Mouse (Mus musculus): ENCODE measurements around the gene Maob. TPM values are rescaled to one million over a fixed set of nuclear protein-coding genes. Genes with fewer than 3 reads are reported as not detected.

Maob gene
- polyA plus RNA-seq (2016; fragmentation: Nextera tagmentation; extraction: Ambion mirVana), result 4.8 and 7.2 TPM in 2 replicates

DNA sequence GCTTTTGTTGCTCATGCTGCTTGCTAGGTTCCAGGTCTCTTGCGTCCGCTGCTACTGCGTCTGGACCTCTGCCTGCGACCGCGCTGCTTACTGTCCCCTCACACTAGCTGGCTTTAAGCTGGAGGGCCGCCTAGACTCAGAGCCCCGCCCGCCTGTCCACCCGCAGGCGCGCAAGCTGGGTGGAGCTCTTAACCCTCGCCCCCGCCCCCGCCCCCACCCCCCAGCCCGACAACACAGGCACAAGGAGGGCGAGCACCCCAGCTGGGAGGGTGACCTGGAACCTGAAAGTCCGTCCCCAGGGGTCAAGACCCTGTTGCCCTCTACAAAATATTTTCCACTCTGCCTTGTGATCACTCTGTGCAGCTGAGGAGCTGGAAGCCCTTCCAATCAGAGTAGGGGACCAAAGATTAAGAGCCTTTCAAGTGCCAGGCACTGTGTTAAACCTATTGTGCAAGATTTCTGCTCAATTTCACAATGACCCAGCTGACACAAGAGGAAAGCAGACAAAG is at the start of gene Maob:
Gene Maob, minus strand, starts transcription at position 106 of the 509 bp plus-strand sequence.
- H3K4me3 ChIP-seq (replicated peaks), result peak within 1 kb of the TSS; percentile 24; the same call in 1 of the 2 replicates
- no peaks in the 10 kb centered on the region for H3K36me3 ChIP-seq (replicated peaks)
- ATAC-seq (ENCODE audit: low FRiP score), result peak; percentile 51; the same call in 1 of the 2 replicates
- WGBS, result 16% methylated on average over 18 of the region's 18 CpGs
- no peak within 1 kb of the TSS for H3K27ac ChIP-seq
- H3K9me3 ChIP-seq, result no peaks in the 10 kb centered on the region
- no peak within 1 kb of the TSS for H3K9ac ChIP-seq
- peak within 1 kb of the TSS; percentile 48 for H3K4me2 ChIP-seq
- no peaks in the 10 kb centered on the region for H3K27me3 ChIP-seq
- H3K4me1 ChIP-seq, result peaks cover 3% of the 10 kb centered on the region; the same call in 1 of the 2 replicates

DNA sequence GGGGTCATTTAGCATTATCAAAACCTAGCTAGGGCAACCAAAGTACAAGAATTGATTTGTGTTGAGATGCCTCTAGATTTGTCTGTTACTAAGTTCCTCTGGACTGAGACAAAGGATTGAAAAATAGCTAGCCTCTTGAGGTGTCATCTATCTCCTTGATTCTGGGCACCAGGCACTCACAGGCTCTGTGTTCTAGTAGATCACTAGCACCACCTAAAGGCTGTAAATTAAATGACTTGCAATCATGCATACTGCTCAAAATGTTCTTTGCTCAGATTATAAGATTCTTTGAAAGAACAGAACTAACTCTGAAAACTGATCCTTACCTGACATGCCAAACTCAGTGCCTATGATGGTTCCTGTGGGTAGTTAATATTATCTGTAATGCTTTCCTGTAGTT is 43.1 kb upstream of the Maob start:
- no peak overlapping the region for H3K4me3 ChIP-seq (replicated peaks)
- H3K9ac ChIP-seq, result no peak overlapping the region
- no peaks in the 10 kb centered on the region for H3K9me3 ChIP-seq
- H3K36me3 ChIP-seq (replicated peaks), result no peaks in the 10 kb centered on the region
- ATAC-seq (ENCODE audit: low FRiP score), result no peak
- H3K27me3 ChIP-seq, result no peaks in the 10 kb centered on the region
- H3K4me1 ChIP-seq, result no peaks in the 10 kb centered on the region
- H3K27ac ChIP-seq, result no peak overlapping the region
- no peak overlapping the region for H3K4me2 ChIP-seq

DNA sequence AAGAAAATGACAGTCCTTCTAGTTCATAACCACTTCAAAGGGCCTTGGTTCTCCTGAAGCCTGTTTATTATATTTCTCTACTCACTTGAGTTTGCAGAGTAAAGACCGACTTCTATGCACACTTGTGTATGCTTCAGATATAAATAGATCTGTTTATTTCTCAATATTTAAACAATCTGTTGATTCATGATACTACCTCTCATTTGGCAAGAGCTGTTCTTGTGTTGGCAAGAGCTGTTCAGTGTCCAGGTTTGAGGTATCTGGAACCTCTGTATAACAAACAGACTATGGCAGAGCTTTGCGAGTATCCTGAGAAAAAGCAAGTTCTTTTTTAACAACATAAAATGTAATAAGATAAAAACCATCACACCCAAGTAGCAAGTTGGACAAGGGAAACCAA is 28.9 kb upstream of the Maob start:
- Histone ChIP-seq H3K9ac (no peak overlapping the region), H3K9me3 (no peaks in the 10 kb centered on the region), H3K4me1 (no peaks in the 10 kb centered on the region), H3K4me3 (replicated peaks) (no peak overlapping the region), H3K27me3 (no peaks in the 10 kb centered on the region), H3K4me2 (no peak overlapping the region), H3K36me3 (replicated peaks) (no peaks in the 10 kb centered on the region), H3K27ac (no peak overlapping the region)
- no peak for ATAC-seq (ENCODE audit: low FRiP score)
- 88% methylated on average over 2 of the region's 2 CpGs for WGBS

DNA sequence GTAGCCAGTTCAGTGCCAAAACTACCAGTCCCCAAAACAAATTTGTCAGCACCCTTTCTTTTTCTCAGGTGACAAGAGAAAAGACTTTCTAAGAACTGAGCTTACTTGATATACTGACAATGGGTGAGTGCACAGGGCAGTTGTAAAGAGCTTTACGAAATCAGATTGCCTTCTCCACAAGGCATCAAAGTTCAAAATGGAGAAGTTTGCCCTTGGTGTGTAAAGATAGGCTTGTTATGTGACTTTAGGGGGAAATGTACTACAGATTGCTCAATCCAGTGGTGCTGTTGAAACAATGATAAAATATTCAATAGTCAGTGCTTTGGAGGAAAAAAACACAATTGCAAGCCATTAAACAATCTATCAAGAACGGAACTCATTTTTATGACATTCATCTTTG is 24.3 kb upstream of the Maob start:
- H3K4me1 ChIP-seq, result no peaks in the 10 kb centered on the region
- no peak for ATAC-seq (ENCODE audit: low FRiP score)
- H3K4me2 ChIP-seq, result no peak overlapping the region
- no peaks in the 10 kb centered on the region for H3K27me3 ChIP-seq
- 83% methylated on average over 2 of the region's 2 CpGs for WGBS
- H3K9ac ChIP-seq, result no peak overlapping the region
- no peaks in the 10 kb centered on the region for H3K9me3 ChIP-seq
- H3K4me3 ChIP-seq (replicated peaks), result no peak overlapping the region
- no peaks in the 10 kb centered on the region for H3K36me3 ChIP-seq (replicated peaks)
- H3K27ac ChIP-seq, result no peak overlapping the region

DNA sequence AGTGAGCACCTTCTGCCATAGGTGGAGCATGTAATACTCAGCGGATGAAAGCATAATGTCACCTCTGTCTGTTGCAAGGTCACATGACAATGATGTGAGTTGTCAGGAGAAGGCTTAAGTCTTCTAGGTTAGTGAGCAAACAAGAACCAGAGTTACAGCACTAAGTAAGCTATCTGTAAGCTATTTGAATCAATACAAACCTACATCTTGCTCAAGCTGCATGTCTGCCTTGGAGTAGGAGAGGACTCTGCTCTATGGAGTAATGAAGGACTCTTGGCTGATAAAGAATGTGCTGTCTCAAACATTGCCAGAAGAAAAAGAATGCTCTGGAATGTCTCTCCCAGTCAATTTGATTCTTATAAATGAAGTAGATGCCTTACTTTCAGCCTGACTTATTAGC is 20.1 kb upstream of the Maob start:
- Histone ChIP-seq H3K4me3 (replicated peaks) (no peak overlapping the region), H3K4me1 (no peaks in the 10 kb centered on the region), H3K9me3 (no peaks in the 10 kb centered on the region), H3K27ac (no peak overlapping the region), H3K9ac (no peak overlapping the region), H3K27me3 (no peaks in the 10 kb centered on the region), H3K36me3 (replicated peaks) (no peaks in the 10 kb centered on the region), H3K4me2 (no peak overlapping the region)
- no peak for ATAC-seq (ENCODE audit: low FRiP score)
- 96% methylated on average over 1 of the region's 1 CpGs for WGBS

DNA sequence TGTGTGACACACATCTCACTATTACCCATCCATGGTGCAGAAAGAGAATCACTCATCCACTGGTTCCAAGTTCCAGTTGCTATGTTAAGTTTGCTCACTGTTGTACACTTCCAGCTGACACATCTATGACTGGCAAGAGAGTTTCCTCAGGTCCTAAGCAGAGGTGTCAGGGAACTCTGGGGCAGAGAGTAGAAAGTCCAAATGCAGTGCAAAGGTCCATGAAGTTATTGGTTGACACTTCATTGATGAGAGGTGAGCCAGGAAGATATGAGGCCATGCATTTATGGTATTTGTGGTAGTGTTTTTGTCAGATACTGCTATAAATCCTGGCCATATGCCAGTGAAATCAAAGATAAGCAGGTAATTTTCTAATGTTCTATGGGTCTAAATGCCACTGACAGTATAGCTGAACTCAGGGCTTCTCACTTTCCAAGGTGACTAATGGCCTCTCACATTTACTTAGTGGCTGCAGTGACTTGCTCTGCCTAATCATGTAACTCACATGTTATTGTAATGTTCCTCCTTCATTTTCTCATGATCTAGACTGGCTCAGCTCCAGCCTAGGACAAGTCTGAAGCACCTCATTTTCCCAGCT is 19.4 kb upstream of the Maob start:
- ATAC-seq (ENCODE audit: low FRiP score), result no peak
- H3K36me3 ChIP-seq (replicated peaks), result no peaks in the 10 kb centered on the region
- H3K27me3 ChIP-seq, result no peaks in the 10 kb centered on the region
- no peaks in the 10 kb centered on the region for H3K4me1 ChIP-seq
- no peak overlapping the region for H3K4me2 ChIP-seq
- H3K27ac ChIP-seq, result no peak overlapping the region
- no peak overlapping the region for H3K9ac ChIP-seq
- no peaks in the 10 kb centered on the region for H3K9me3 ChIP-seq
- H3K4me3 ChIP-seq (replicated peaks), result no peak overlapping the region

DNA sequence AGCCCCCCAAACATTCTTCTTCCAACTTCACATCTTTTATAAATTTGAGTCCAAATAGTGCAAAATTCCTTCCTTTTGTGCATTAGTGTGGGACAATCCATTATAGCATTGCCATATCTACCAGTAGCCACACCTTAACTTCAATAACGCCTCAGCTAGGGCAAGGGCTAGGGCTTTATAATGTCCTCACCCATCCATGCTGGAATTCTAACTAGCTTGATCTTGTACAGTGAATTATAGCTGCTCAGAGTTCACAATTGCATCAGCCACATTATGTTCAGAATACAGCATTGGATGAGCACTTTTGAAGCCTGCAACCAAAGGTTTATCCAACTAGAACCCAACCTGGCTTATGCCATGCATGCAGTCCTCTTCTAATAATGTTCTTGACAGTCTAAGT is 8.9 kb upstream of the Maob start:
- no peak overlapping the region for H3K4me3 ChIP-seq (replicated peaks)
- WGBS, result 80% methylated on average over 1 of the region's 1 CpGs
- H3K4me1 ChIP-seq, result no peaks in the 10 kb centered on the region
- no peak overlapping the region for H3K9ac ChIP-seq
- H3K27ac ChIP-seq, result no peak overlapping the region
- H3K9me3 ChIP-seq, result no peaks in the 10 kb centered on the region
- no peak overlapping the region for H3K4me2 ChIP-seq
- no peaks in the 10 kb centered on the region for H3K36me3 ChIP-seq (replicated peaks)
- ATAC-seq (ENCODE audit: low FRiP score), result no peak
- no peaks in the 10 kb centered on the region for H3K27me3 ChIP-seq

DNA sequence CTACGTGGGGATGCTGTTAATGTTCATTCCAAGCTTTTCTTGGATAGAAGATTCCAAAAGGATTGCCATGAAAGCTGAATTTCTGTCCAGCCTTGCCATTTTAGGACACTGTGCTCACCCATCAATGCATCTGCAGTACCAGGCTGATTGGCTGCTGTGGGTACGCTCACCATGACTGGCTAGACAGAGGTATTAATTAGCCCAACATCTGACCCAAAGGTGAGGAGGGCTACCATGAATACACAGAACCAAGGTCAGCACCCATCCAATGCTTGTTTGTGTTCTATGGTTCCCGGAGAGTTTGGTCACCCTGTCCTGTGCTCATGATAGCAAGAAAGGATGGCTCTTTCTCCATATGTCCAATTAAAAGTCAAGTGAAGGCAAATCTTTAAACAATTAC is 1.2 kb downstream of the Maob start:
- H3K4me1 ChIP-seq, result peaks cover 3% of the 10 kb centered on the region; the same call in 1 of the 2 replicates
- no peak overlapping the region for H3K9ac ChIP-seq
- no peak overlapping the region for H3K4me3 ChIP-seq (replicated peaks)
- H3K4me2 ChIP-seq, result no peak overlapping the region
- no peaks in the 10 kb centered on the region for H3K9me3 ChIP-seq
- H3K36me3 ChIP-seq (replicated peaks), result no peaks in the 10 kb centered on the region
- WGBS, result 90% methylated on average over 3 of the region's 3 CpGs
- H3K27ac ChIP-seq, result no peak overlapping the region
- no peaks in the 10 kb centered on the region for H3K27me3 ChIP-seq
- ATAC-seq (ENCODE audit: low FRiP score), result no peak

DNA sequence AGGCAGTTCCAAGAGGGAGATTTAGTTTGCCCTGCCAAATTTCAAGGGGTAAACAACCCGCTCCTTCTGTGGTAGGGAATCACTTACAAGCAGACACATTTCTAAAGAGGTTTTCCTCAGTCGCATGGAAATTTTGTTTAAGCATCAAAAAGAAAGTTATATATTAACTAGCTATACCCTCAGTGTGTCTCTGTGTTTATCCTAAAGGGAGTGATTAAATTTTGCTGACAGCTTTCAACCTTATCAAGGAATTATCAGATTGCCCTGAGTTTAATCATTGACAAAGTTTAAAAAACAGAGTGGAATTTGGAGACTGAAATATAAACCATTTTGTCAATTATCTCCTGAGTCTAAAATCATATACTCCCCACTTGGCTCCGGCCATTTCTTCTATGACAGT is 5.1 kb downstream of the Maob start:
- no peak overlapping the region for H3K27ac ChIP-seq
- ATAC-seq (ENCODE audit: low FRiP score), result no peak
- 79% methylated on average over 3 of the region's 3 CpGs for WGBS

DNA sequence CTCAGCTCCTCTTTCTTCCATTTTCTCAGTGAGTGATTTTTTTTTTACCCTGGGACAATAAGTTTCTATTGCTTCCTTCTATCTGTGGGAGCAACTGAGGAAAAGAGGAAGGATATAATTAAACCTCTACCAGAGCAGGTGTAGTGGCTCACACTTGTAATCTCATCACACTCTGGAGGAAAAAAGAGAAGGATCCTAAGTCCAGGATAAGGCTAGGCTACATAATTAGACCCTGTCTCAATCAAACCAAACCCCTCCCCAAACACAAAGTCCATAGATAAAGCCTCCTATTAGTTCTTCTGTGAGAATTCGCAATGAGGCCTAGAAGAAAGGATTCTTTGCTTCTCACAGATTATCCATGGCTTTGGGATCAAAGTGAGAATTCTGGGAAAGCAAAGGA is 49.7 kb downstream of the Maob start:
- no peak overlapping the region for H3K27ac ChIP-seq
- no peak for ATAC-seq (ENCODE audit: low FRiP score)
- 53% methylated on average over 1 of the region's 1 CpGs for WGBS

More for the DNA sequence above, 5.1 kb downstream of the Maob start:
- no peaks in the 10 kb centered on the region for H3K36me3 ChIP-seq (replicated peaks)
- no peak overlapping the region for H3K4me2 ChIP-seq
- H3K27me3 ChIP-seq, result no peaks in the 10 kb centered on the region
- peaks cover under 1% of the 10 kb centered on the region; the same call in 1 of the 2 replicates for H3K4me1 ChIP-seq
- H3K9ac ChIP-seq, result no peak overlapping the region
- H3K9me3 ChIP-seq, result no peaks in the 10 kb centered on the region
- H3K4me3 ChIP-seq (replicated peaks), result no peak overlapping the region

DNA sequence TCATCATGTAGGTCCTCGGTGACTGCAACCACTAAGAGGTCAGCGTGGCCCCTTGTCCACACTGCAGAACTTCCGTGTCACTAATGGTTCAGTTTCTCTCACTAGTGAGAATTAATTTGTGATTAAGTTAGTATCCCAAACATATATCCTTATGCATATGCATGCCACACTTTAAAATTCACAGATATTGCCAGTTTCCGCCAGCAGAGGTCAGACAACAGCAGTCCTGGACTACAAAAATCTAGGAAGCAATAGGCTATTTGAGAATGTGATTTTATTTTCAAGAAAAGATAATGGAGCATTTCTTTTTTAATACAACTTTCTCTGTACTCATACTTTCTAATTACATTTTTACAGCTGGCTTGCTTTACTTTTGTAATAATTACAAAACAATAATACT is 51.0 kb downstream of the Maob start:
- Histone ChIP-seq H3K9ac (no peak overlapping the region), H3K27ac (no peak overlapping the region), H3K4me3 (replicated peaks) (no peak overlapping the region), H3K36me3 (replicated peaks) (no peaks in the 10 kb centered on the region), H3K9me3 (no peaks in the 10 kb centered on the region), H3K27me3 (no peaks in the 10 kb centered on the region), H3K4me1 (no peaks in the 10 kb centered on the region), H3K4me2 (no peak overlapping the region)
- ATAC-seq (ENCODE audit: low FRiP score), result no peak
- WGBS, result 72% methylated on average over 4 of the region's 4 CpGs

More for the DNA sequence above, 49.7 kb downstream of the Maob start:
- no peaks in the 10 kb centered on the region for H3K27me3 ChIP-seq
- no peak overlapping the region for H3K4me3 ChIP-seq (replicated peaks)
- H3K9me3 ChIP-seq, result no peaks in the 10 kb centered on the region
- H3K4me2 ChIP-seq, result no peak overlapping the region
- H3K36me3 ChIP-seq (replicated peaks), result no peaks in the 10 kb centered on the region
- H3K4me1 ChIP-seq, result no peaks in the 10 kb centered on the region
- H3K9ac ChIP-seq, result no peak overlapping the region

DNA sequence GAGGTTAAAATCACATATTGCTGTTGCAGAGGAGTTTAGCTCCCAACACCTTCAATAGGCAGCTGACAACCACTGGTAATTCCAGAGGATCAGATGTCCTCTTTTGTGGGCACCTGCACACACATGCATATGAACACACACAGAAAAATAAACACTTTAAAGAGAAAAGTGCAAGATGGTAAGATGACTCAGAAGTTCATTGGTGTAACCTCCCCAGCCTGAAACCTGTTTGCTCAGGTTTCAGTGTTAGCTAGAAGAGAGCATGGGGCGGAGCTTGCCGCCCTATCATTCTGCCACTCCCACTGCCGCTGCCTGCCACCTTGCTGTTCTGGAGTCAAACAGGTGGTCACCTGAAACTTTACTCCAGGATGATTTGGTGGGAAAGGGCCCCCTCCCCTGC is 55.7 kb downstream of the Maob start:
- H3K9ac ChIP-seq, result no peak overlapping the region
- WGBS, result 58% methylated on average over 3 of the region's 3 CpGs
- H3K27ac ChIP-seq, result no peak overlapping the region
- H3K4me2 ChIP-seq, result no peak overlapping the region
- no peaks in the 10 kb centered on the region for H3K27me3 ChIP-seq
- ATAC-seq (ENCODE audit: low FRiP score), result no peak
- H3K4me1 ChIP-seq, result no peaks in the 10 kb centered on the region
- H3K4me3 ChIP-seq (replicated peaks), result no peak overlapping the region
- H3K9me3 ChIP-seq, result no peaks in the 10 kb centered on the region
- H3K36me3 ChIP-seq (replicated peaks), result no peaks in the 10 kb centered on the region

DNA sequence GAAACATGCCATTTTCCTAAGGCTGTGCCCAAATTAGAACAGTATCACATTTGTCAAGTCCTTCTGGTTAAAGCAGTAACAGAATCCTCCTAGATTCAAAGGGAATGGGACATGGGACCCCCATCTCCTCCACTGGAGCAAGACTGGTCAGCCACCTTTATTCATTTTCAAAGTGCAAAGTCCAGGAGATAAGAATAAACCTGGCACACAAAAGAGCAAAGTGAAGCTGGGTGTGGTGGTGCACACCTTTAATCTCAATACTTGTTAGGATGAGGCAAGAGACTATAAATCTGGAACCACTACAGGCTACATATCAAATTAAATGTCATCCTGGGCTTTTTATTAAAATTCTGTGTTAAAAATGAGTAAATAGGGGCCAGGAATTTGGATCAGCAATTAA is 62.4 kb downstream of the Maob start:
- H3K4me3 ChIP-seq (replicated peaks), result no peak overlapping the region
- H3K27me3 ChIP-seq, result no peaks in the 10 kb centered on the region
- no peak overlapping the region for H3K9ac ChIP-seq
- no peak for ATAC-seq (ENCODE audit: low FRiP score)
- H3K36me3 ChIP-seq (replicated peaks), result no peaks in the 10 kb centered on the region
- H3K4me1 ChIP-seq, result no peaks in the 10 kb centered on the region
- no peaks in the 10 kb centered on the region for H3K9me3 ChIP-seq
- no peak overlapping the region for H3K4me2 ChIP-seq
- no peak overlapping the region for H3K27ac ChIP-seq
